Mouse (Mus musculus) right cerebral cortex, postnatal 4 days (tissue): ENCODE data around the gene Ampd3.

Source experiments
- DNase-seq: peaks from one replicate; pipeline ENCODE4 v3.0.0-alpha.2; 2022

Gene Ampd3

GRCm38 (mm10) chr7:110847321-110847720, 79.3 kb downstream of the Ampd3 start:
- no peak for DNase-seq

- no peak for DNase-seq
Measured at GRCm38 (mm10) chr7:110848371-110848770, 80.4 kb downstream of the Ampd3 start.

- DNase-seq, result no peak
Measured at GRCm38 (mm10) chr7:110851541-110852203, 83.7 kb downstream of the Ampd3 start.

GRCm38 (mm10) chr7:110853611-110854010, 85.6 kb downstream of the Ampd3 start:
- DNase-seq, result peak; percentile 19

GRCm38 (mm10) chr7:110854519-110854918, 86.5 kb downstream of the Ampd3 start:
- no peak for DNase-seq

- peak; percentile 11 for DNase-seq
Measured at GRCm38 (mm10) chr7:110854927-110855546, 87.0 kb downstream of the Ampd3 start.

- DNase-seq, result no peak
Measured at GRCm38 (mm10) chr7:110855604-110856003, 87.6 kb downstream of the Ampd3 start.

GRCm38 (mm10) chr7:110860129-110860528, 92.1 kb downstream of the Ampd3 start:
- no peak for DNase-seq
